Mouse (Mus musculus): Measurements from ENCODE around the gene Wee1. TPM values are rescaled to one million over a fixed set of nuclear protein-coding genes. Genes with fewer than 3 reads are reported as not detected.
"Not testable (repeated sequence)": the region's sequence is repeated elsewhere in the genome, so short reads cannot be mapped to it uniquely, and the experiment has no call there.

The Wee1 gene
- polyA plus RNA-seq, 1 experiment from 2014 or later, result 18.9 TPM

DNA sequence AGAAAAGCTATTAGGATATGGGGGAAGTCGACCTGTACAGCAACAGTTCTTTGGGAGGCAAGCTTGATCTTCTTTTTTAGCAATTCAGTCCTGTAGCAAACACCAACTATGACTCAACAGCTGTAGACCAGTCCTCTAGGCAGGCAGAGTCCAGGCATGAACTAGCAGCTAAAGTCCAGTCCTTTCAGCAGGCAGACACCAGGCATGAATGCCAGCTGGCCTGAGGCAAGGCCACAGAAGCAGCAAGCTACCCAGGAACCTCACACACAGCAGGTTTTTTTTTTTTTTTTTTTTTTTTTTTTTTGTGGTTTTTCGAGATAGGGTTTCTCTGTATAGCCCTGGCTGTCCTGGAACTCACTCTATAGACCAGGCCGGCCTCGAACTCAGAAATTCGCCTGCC is 12.1 kb downstream of the Wee1 start:
- WGBS, result 94% methylated on average over 5 of the region's 5 CpGs
- Histone ChIP-seq H3K27me3 (ENCODE audit: control insufficient read depth, insufficient read depth, low read length) (no peaks in the 10 kb centered on the region), H3K9ac (ENCODE audit: low read length) (no peak overlapping the region), H3K4me3 (replicated peaks; ENCODE audit: low read length) (no peak overlapping the region), H3K36me3 (ENCODE audit: control insufficient read depth, insufficient read depth, low read length) (peaks cover 26% of the 10 kb centered on the region), H3K27ac (ENCODE audit: low read length) (no peak overlapping the region), H3K4me1 (ENCODE audit: control insufficient read depth, insufficient read depth, low read length) (no peaks in the 10 kb centered on the region), H3K4me2 (ENCODE audit: low read depth, low read length) (no peak overlapping the region), H3K9me3 (replicated peaks; ENCODE audit: control insufficient read depth, low read length) (no peaks in the 10 kb centered on the region)
- ATAC-seq (ENCODE audit: insufficient read depth, low FRiP score), result no peak

DNA sequence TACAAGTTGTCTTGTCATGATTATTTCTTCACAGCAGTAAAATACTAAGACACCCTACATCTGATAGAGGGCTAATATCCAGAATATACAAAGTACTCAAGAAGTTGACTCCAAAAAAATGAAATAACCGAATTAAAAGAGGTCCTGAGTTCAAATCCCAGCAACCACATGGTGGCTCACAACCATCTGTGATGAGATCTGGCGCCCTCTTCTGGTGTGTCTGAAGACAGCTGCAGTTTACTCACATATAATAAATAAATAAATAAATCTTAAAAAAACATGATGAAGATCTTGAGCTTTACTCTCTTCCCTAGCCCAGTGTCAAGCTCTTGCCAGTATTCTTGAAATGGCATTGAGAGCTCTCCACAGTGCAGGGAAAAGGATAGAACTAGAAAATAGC is 16.7 kb downstream of the Wee1 start:
- Histone ChIP-seq H3K4me1 (ENCODE audit: control insufficient read depth, insufficient read depth, low read length) (no peaks in the 10 kb centered on the region), H3K9me3 (replicated peaks; ENCODE audit: control insufficient read depth, low read length) (no peaks in the 10 kb centered on the region), H3K27ac (ENCODE audit: low read length) (no peak overlapping the region), H3K4me3 (replicated peaks; ENCODE audit: low read length) (no peak overlapping the region), H3K36me3 (ENCODE audit: control insufficient read depth, insufficient read depth, low read length) (peaks cover 39% of the 10 kb centered on the region), H3K27me3 (ENCODE audit: control insufficient read depth, insufficient read depth, low read length) (no peaks in the 10 kb centered on the region), H3K9ac (ENCODE audit: low read length) (no peak overlapping the region), H3K4me2 (ENCODE audit: low read depth, low read length) (no peak overlapping the region)
- no peak for ATAC-seq (ENCODE audit: insufficient read depth, low FRiP score)
- WGBS, result 91% methylated on average over 2 of the region's 2 CpGs

DNA sequence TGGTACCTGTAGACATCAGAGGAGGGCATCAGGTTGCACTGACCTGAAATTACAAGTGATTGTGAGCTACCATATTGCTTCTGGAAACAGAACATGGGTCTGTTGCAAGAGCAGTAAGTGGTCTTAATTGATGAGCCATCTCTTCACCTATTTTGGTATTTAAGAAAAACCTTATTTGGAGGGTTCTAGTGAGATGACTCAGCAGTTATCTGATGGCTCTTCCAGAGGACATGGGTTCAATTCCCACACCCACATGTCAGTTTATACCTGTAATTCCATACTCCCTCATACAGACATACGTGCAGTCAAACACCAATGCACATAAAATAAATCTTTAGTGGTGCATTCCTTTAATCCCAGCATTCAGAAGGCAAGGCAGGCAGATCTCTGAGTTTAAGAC is 22.0 kb downstream of the Wee1 start:
- Histone ChIP-seq H3K36me3 (ENCODE audit: control insufficient read depth, insufficient read depth, low read length) (peaks cover 18% of the 10 kb centered on the region), H3K4me3 (replicated peaks; ENCODE audit: low read length) (no peak overlapping the region), H3K4me2 (ENCODE audit: low read depth, low read length) (no peak overlapping the region), H3K9ac (ENCODE audit: low read length) (no peak overlapping the region), H3K4me1 (ENCODE audit: control insufficient read depth, insufficient read depth, low read length) (no peaks in the 10 kb centered on the region), H3K27me3 (ENCODE audit: control insufficient read depth, insufficient read depth, low read length) (no peaks in the 10 kb centered on the region), H3K27ac (ENCODE audit: low read length) (no peak overlapping the region), H3K9me3 (replicated peaks; ENCODE audit: control insufficient read depth, low read length) (no peaks in the 10 kb centered on the region)
- 98% methylated on average over 1 of the region's 1 CpGs for WGBS
- ATAC-seq (ENCODE audit: insufficient read depth, low FRiP score), result no peak

DNA sequence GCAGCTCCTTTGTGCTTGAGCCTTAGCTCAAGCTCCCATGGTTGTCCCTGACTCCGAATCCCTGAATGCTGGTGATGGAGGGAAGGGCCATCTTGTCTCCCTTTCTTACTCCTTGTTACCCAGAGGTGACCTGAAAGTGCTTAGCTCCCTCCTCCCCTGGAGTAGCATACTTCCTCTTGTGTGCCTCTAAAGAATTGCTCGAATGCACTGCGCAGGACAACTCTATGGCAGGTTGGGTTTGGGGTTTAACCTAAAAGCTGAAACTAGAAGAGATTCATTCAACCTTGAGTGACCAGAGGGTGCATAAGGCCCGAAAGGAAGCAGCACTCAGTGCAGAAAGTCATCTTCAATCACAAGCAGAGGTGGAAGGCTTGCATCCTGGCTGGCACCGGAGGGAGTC is 31.0 kb downstream of the Wee1 start:
- Histone ChIP-seq H3K9ac (ENCODE audit: low read length) (no peak overlapping the region), H3K27ac (ENCODE audit: low read length) (no peak overlapping the region), H3K4me1 (ENCODE audit: control insufficient read depth, insufficient read depth, low read length) (peaks cover 10% of the 10 kb centered on the region), H3K4me2 (ENCODE audit: low read depth, low read length) (no peak overlapping the region), H3K9me3 (replicated peaks; ENCODE audit: control insufficient read depth, low read length) (no peaks in the 10 kb centered on the region), H3K36me3 (ENCODE audit: control insufficient read depth, insufficient read depth, low read length) (no peaks in the 10 kb centered on the region), H3K4me3 (replicated peaks; ENCODE audit: low read length) (no peak overlapping the region), H3K27me3 (ENCODE audit: control insufficient read depth, insufficient read depth, low read length) (no peaks in the 10 kb centered on the region)
- WGBS, result 86% methylated on average over 5 of the region's 5 CpGs
- ATAC-seq (ENCODE audit: insufficient read depth, low FRiP score), result no peak

DNA sequence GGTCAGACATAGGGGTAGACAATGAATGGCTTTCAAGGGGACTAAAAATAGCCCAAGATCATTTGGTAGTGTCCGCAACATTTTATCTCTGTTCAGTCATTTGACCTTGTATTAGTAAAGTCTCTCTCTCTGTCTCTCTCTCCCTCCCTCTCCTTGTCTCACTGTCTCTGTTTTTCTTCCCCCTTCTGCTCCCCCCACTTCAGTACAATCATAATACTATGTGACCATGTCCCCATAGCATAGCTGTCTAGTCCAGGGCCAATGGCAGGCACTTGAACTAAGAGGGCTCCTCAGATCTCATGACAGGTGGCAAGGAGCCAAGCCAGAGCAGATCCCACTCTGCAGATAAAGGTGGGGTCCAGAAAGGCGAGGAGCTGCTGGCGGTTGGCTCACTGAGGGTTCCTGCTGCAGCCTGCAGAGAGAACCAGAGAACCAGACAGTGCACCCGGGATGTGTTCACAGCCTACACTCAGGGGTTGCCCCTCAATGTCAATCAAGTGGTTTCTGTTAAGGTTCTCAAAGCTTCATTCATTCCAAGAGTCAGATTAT is 34.9 kb downstream of the Wee1 start:
- H3K9ac ChIP-seq (ENCODE audit: low read length), result peak overlapping the region; percentile 8; the same call in 1 of the 2 replicates
- WGBS, result 43% methylated on average over 4 of the region's 4 CpGs
- peak overlapping the region; percentile 68 for H3K27ac ChIP-seq (ENCODE audit: low read length)
- no peak overlapping the region for H3K4me3 ChIP-seq (replicated peaks; ENCODE audit: low read length)
- H3K36me3 ChIP-seq (ENCODE audit: control insufficient read depth, insufficient read depth, low read length), result no peaks in the 10 kb centered on the region
- peak; percentile 20; the same call in 1 of the 2 replicates for ATAC-seq (ENCODE audit: insufficient read depth, low FRiP score)
- peak overlapping the region; percentile 14; the same call in 1 of the 2 replicates for H3K4me2 ChIP-seq (ENCODE audit: low read depth, low read length)
- no peaks in the 10 kb centered on the region for H3K27me3 ChIP-seq (ENCODE audit: control insufficient read depth, insufficient read depth, low read length)
- H3K9me3 ChIP-seq (replicated peaks; ENCODE audit: control insufficient read depth, low read length), result no peaks in the 10 kb centered on the region
- peaks cover 13% of the 10 kb centered on the region for H3K4me1 ChIP-seq (ENCODE audit: control insufficient read depth, insufficient read depth, low read length)

DNA sequence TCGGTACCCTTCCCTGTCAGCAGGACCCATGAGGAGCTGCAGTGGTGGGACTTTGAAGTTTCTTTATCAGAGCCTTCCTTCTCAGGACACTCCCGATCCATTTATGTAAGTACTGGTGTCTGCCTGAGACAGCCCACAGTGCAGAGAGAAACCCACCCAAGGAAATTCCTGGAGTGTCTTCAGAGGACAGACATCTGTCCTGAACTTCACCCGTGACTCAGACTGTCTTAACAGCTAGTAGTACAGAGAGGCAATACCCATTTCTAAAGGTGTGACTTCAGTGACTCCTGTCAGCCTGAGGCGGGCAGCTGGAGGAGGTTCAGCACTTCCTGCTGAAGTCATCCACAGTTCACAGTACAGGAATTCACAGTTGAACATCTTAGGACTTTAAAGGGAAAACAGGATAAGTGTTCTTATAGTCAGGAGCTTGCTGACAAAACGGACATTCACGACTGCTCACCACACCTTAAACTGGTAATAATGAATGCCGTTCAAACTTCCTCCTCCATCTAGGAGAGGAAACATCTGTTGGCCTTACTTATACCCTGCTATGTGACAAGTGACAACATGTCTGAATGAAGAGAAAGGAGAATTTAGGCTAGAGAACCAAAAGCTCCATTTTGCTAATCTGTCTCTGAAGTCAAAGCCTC is 35.5 kb downstream of the Wee1 start:
- peak overlapping the region; percentile 68 for H3K27ac ChIP-seq (ENCODE audit: low read length)
- peak; percentile 39; the same call in 1 of the 2 replicates for ATAC-seq (ENCODE audit: insufficient read depth, low FRiP score)
- H3K9me3 ChIP-seq (replicated peaks; ENCODE audit: control insufficient read depth, low read length), result no peaks in the 10 kb centered on the region
- H3K4me2 ChIP-seq (ENCODE audit: low read depth, low read length), result peak overlapping the region; percentile 14; the same call in 1 of the 2 replicates
- peak overlapping the region; percentile 8; the same call in 1 of the 2 replicates for H3K9ac ChIP-seq (ENCODE audit: low read length)
- no peaks in the 10 kb centered on the region for H3K27me3 ChIP-seq (ENCODE audit: control insufficient read depth, insufficient read depth, low read length)
- no peaks in the 10 kb centered on the region for H3K36me3 ChIP-seq (ENCODE audit: control insufficient read depth, insufficient read depth, low read length)
- H3K4me1 ChIP-seq (ENCODE audit: control insufficient read depth, insufficient read depth, low read length), result peaks cover 13% of the 10 kb centered on the region
- 23% methylated on average over 7 of the region's 7 CpGs for WGBS
- H3K4me3 ChIP-seq (replicated peaks; ENCODE audit: low read length), result no peak overlapping the region

DNA sequence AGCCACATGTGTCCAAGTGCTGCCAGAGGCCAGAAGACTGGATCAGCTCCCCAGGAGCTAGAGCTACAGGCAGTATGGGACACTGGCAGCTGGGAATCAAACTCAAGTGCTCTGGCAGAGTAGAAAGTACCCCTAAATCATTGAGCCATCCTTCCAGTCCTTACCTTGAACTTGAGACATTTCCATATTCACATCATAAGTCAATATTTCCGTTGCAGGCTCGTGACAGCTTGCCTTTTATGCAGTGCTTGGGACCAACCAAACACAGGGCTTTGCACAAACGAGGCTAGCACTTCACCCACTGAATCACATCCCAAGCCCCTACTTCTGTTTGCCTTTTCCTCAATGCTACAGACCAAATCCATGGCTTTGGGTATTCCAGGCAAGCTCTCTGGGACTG is 36.2 kb downstream of the Wee1 start:
- no peaks in the 10 kb centered on the region for H3K27me3 ChIP-seq (ENCODE audit: control insufficient read depth, insufficient read depth, low read length)
- H3K9ac ChIP-seq (ENCODE audit: low read length), result no peak overlapping the region
- no peak overlapping the region for H3K4me2 ChIP-seq (ENCODE audit: low read depth, low read length)
- no peak for ATAC-seq (ENCODE audit: insufficient read depth, low FRiP score)
- H3K27ac ChIP-seq (ENCODE audit: low read length), result peak overlapping the region; percentile 68
- 50% methylated on average over 3 of the region's 3 CpGs for WGBS
- H3K36me3 ChIP-seq (ENCODE audit: control insufficient read depth, insufficient read depth, low read length), result no peaks in the 10 kb centered on the region
- H3K9me3 ChIP-seq (replicated peaks; ENCODE audit: control insufficient read depth, low read length), result no peaks in the 10 kb centered on the region
- H3K4me1 ChIP-seq (ENCODE audit: control insufficient read depth, insufficient read depth, low read length), result peaks cover 13% of the 10 kb centered on the region
- H3K4me3 ChIP-seq (replicated peaks; ENCODE audit: low read length), result no peak overlapping the region

DNA sequence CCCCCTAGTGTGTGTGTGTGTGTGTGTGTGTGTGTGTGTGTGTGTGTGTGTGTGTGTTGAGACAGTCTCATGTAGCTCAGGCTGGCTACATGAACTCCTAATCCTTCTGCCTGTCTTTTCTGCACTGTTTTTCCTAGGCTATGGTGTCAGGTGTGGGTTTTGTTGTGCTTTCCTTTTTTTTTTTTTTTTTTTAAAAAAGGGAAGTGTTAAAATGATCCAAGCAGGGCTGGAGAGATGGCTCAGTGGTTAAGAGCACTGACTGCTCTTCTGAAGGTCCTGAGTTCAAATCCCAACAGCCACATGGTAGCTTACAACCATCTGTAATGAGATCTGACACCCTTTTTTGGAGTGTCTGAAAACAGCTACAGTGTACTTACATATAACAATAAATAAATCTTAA is 38.3 kb downstream of the Wee1 start:
- H3K9ac ChIP-seq (ENCODE audit: low read length); H3K27ac ChIP-seq (ENCODE audit: low read length); H3K36me3 ChIP-seq (ENCODE audit: control insufficient read depth, insufficient read depth, low read length); H3K9me3 ChIP-seq (replicated peaks; ENCODE audit: control insufficient read depth, low read length); H3K27me3 ChIP-seq (ENCODE audit: control insufficient read depth, insufficient read depth, low read length); H3K4me2 ChIP-seq (ENCODE audit: low read depth, low read length); ATAC-seq (ENCODE audit: insufficient read depth, low FRiP score); H3K4me3 ChIP-seq (replicated peaks; ENCODE audit: low read length): not testable (repeated sequence)
- H3K4me1 ChIP-seq (ENCODE audit: control insufficient read depth, insufficient read depth, low read length), result peaks cover 13% of the 10 kb centered on the region

DNA sequence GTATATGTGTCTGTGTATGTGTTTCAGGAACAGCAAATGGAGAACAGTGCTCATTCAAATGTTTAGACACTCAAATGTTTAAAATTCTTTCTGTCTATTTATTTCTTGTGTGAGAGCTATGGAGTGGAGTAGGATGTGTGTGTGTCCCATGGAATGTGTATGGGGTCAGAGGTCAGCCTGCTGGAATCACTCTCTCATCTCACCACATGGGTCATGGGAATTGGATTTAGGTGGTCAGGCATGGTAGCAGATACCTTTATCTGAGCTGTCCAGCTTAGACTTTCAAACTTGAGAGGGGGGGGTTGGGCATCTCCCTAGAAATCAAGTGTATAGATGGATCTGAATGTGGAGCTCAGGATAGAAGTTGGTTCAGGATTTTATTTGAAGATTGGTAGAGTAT is 38.8 kb downstream of the Wee1 start:
- Histone ChIP-seq H3K4me1 (ENCODE audit: control insufficient read depth, insufficient read depth, low read length) (peaks cover 13% of the 10 kb centered on the region), H3K4me2 (ENCODE audit: low read depth, low read length) (no peak overlapping the region), H3K36me3 (ENCODE audit: control insufficient read depth, insufficient read depth, low read length) (no peaks in the 10 kb centered on the region), H3K27ac (ENCODE audit: low read length) (no peak overlapping the region), H3K9ac (ENCODE audit: low read length) (no peak overlapping the region), H3K4me3 (replicated peaks; ENCODE audit: low read length) (no peak overlapping the region), H3K27me3 (ENCODE audit: control insufficient read depth, insufficient read depth, low read length) (no peaks in the 10 kb centered on the region), H3K9me3 (replicated peaks; ENCODE audit: control insufficient read depth, low read length) (no peaks in the 10 kb centered on the region)
- ATAC-seq (ENCODE audit: insufficient read depth, low FRiP score), result no peak
